Mouse (Mus musculus) myocyte (in vitro differentiated cells): Measurements from ENCODE around the gene Jazf1.

Source experiments
- CEBPB ChIP-seq: IDR thresholded peaks from 2 replicates; pipeline ENCODE4 v1.6.1; 2011; ENCODE audit warnings: mild to moderate bottlenecking, moderate library complexity; ENCODE audit not compliant: poor library complexity, insufficient read depth, severe bottlenecking
- E2F4 ChIP-seq: IDR thresholded peaks from one replicate; pipeline ENCODE4 v1.6.1; 2011; ENCODE audit warnings: mild to moderate bottlenecking, control low read depth, moderate library complexity; ENCODE audit not compliant: insufficient read depth
- MAX ChIP-seq: IDR thresholded peaks from one replicate; pipeline ENCODE4 v1.6.1; 2011; ENCODE audit warnings: low read depth, mild to moderate bottlenecking, control low read depth
- MYOG ChIP-seq, 3 experiments: IDR thresholded peaks; one replicate each; pipeline ENCODE4 v1.6.1; 2011; ENCODE audit warnings: control low read depth in 2 of 3, low read depth in 2 of 3, mild to moderate bottlenecking in 2 of 3; ENCODE audit not compliant: insufficient read length in 2 of 3, control insufficient read depth in 1 of 3, insufficient read depth in 1 of 3
- POLR2A ChIP-seq: IDR thresholded peaks from one replicate; pipeline ENCODE4 v1.6.1; 2011; ENCODE audit warnings: low read depth, mild to moderate bottlenecking, control low read depth, moderate library complexity; ENCODE audit not compliant: insufficient read length
- POLR2AphosphoS2 ChIP-seq: IDR thresholded peaks from one replicate; pipeline ENCODE4 v1.6.1; 2011; ENCODE audit warnings: low read depth, control low read depth; ENCODE audit not compliant: insufficient read length
- SRF ChIP-seq: IDR thresholded peaks from one replicate; pipeline ENCODE4 v1.6.1; 2011; ENCODE audit warnings: low read depth; ENCODE audit not compliant: control insufficient read depth, insufficient read length
- TCF12 ChIP-seq: IDR thresholded peaks from one replicate; pipeline ENCODE4 v1.6.1; 2011; ENCODE audit warnings: mild to moderate bottlenecking, control low read depth; ENCODE audit not compliant: poor library complexity, insufficient read depth, severe bottlenecking
- TCF3 ChIP-seq: IDR thresholded peaks from one replicate; pipeline ENCODE4 v1.6.1; 2011; ENCODE audit warnings: low read depth, control low read depth; ENCODE audit not compliant: insufficient read length
- USF1 ChIP-seq: IDR thresholded peaks from one replicate; pipeline ENCODE4 v1.6.1; 2011; ENCODE audit warnings: low read depth, mild to moderate bottlenecking, control low read depth, moderate library complexity

DNA sequence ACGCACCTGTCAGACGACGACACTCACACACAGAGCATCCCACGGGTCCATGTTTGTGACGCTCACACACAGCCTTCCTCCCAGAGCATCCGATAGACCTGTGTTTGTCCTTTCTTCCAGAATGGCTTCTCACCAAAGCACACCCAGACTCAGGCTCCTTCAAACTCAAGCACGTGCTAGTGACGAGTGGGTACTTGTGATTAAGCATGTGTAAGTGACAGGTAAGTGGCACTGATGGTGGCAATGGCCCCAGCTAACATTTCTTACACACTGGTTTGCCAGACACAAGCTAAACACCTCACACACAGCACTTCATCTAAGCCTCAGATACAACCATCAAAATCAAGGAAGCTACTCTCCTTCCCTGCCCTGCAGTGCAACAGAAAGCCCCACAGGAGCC is 77.6 kb downstream of the Jazf1 start:
- TF ChIP-seq CEBPB (no peak), POLR2A (no peak), USF1 (no peak), E2F4 (no peak), MAX (no peak), TCF3 (no peak), TCF12 (no peak), POLR2AphosphoS2 (no peak), MYOG (IDR thresholded peaks at IDR 0.05; ENCODE audit: control insufficient read depth in 1 of 3, insufficient read depth in 1 of 3, insufficient read length in 2 of 3, low read depth in 2 of 3) (no peak), SRF (no peak)
